Mouse (Mus musculus) MEL (cell line): ENCODE results near the gene Entpd8. TPM values are rescaled to one million over a fixed set of nuclear protein-coding genes. Genes with fewer than 3 reads are reported as not detected.

Experiments
- DNase-seq: peaks from one replicate; pipeline ENCODE4 v3.0.0; 2011; ENCODE audit warnings: low read depth, low spot score
- H3K27ac ChIP-seq: 2 replicates; pipeline ENCODE4 v1.5.1; 2012; ENCODE audit warnings: low read depth, mild to moderate bottlenecking, control low read depth, low read length, moderate library complexity; ENCODE audit not compliant: control insufficient read depth
- H3K27me3 ChIP-seq, 2 experiments: fragments of 150-350 bp in 1 of 2; sonication (generic) in 1 of 2; 2 replicates each; pipeline ENCODE4 v1.6.1; 2012; ENCODE audit warnings: low read length in 2 of 2, mild to moderate bottlenecking in 2 of 2, improper control_type of control experiment in 1 of 2, moderate library complexity in 1 of 2; ENCODE audit not compliant: insufficient read depth in 2 of 2, control insufficient read depth in 1 of 2
- H3K36me3 ChIP-seq, 2 experiments: 2 replicates each; pipeline ENCODE4 v1.6.1; 2012 to 2014; ENCODE audit warnings: low read length in 2 of 2, improper control_type of control experiment in 1 of 2, inconsistent platforms in 1 of 2, mild to moderate bottlenecking in 1 of 2; ENCODE audit not compliant: insufficient read depth in 2 of 2, control insufficient read depth in 1 of 2
- H3K4me1 ChIP-seq, 2 experiments: fragments of 150-350 bp in 1 of 2; sonication (generic) in 1 of 2; 2 replicates each; pipeline ENCODE4 v1.6.1; 2012; ENCODE audit warnings: low read length in 2 of 2, improper control_type of control experiment in 1 of 2, mild to moderate bottlenecking in 1 of 2; ENCODE audit not compliant: insufficient read depth in 2 of 2, control insufficient read depth in 1 of 2
- H3K4me3 ChIP-seq, 2 experiments: fragments of 150-350 bp in 1 of 2; sonication (generic) in 1 of 2; 2 replicates each; pipeline ENCODE4 v1.5.1; 2012; ENCODE audit warnings: low read depth in 2 of 2, low read length in 2 of 2, mild to moderate bottlenecking in 2 of 2, moderate library complexity in 2 of 2, control low read depth in 1 of 2, improper control_type of control experiment in 1 of 2; ENCODE audit not compliant: control insufficient read depth in 1 of 2, insufficient read depth in 1 of 2
- H3K79me2 ChIP-seq: 2 replicates; pipeline ENCODE4 v1.6.1; 2012; ENCODE audit warnings: mild to moderate bottlenecking, low read length, moderate library complexity; ENCODE audit not compliant: control insufficient read depth, poor library complexity, insufficient read depth
- H3K9ac ChIP-seq: 2 replicates; pipeline ENCODE4 v1.6.1; 2012; ENCODE audit warnings: low read depth, mild to moderate bottlenecking, control low read depth, low read length, moderate library complexity; ENCODE audit not compliant: control insufficient read depth, poor library complexity, severe bottlenecking
- H3K9me3 ChIP-seq: fragments of 150-350 bp; sonication (generic); replicated peaks from 2 replicates; pipeline ENCODE4 v1.6.1; 2012; ENCODE audit warnings: mild to moderate bottlenecking, low read length, improper control_type of control experiment, moderate library complexity; ENCODE audit not compliant: insufficient read depth
- E2F4 ChIP-seq: IDR thresholded peaks from 2 replicates; pipeline ENCODE4 v1.6.1; 2011; ENCODE audit warnings: low read depth, low read length, improper control_type of control experiment, borderline replicate concordance
- ELF1 ChIP-seq: IDR thresholded peaks from 2 replicates; pipeline ENCODE4 v1.6.1; 2014; ENCODE audit warnings: low read depth, mild to moderate bottlenecking, inconsistent platforms, low read length, improper control_type of control experiment, moderate library complexity
- EP300 ChIP-seq, 2 experiments: IDR thresholded peaks; 2 replicates each; pipeline ENCODE4 v1.6.1; 2011; ENCODE audit warnings: improper control_type of control experiment in 2 of 2, low read length in 2 of 2, low read depth in 1 of 2, mild to moderate bottlenecking in 1 of 2
- ETS1 ChIP-seq: IDR thresholded peaks from 2 replicates; pipeline ENCODE4 v1.6.1; 2012; ENCODE audit warnings: low read depth, mild to moderate bottlenecking, inconsistent platforms, low read length, improper control_type of control experiment, moderate library complexity
- GABPA ChIP-seq: IDR thresholded peaks from 2 replicates; pipeline ENCODE4 v1.6.1; 2012; ENCODE audit warnings: low read depth, mild to moderate bottlenecking, inconsistent platforms, low read length, improper control_type of control experiment, moderate library complexity
- HCFC1 ChIP-seq: IDR thresholded peaks from 2 replicates; pipeline ENCODE4 v1.6.1; 2012; ENCODE audit warnings: low read depth, mild to moderate bottlenecking, inconsistent platforms, low read length, improper control_type of control experiment, moderate library complexity
- JUND ChIP-seq: IDR thresholded peaks from 2 replicates; pipeline ENCODE4 v1.6.1; 2011; ENCODE audit warnings: low read depth, mild to moderate bottlenecking, improper control_type of control experiment, low read length
- KAT2A ChIP-seq: conservative IDR thresholded peaks from 2 replicates; pipeline ENCODE4 v1.6.1; 2012; ENCODE audit warnings: low read depth, low read length, improper control_type of control experiment, inconsistent platforms
- MAFK ChIP-seq: IDR thresholded peaks from 2 replicates; pipeline ENCODE4 v1.6.1; 2011; ENCODE audit warnings: low read depth, mild to moderate bottlenecking, low read length, improper control_type of control experiment, borderline replicate concordance
- MAX ChIP-seq: IDR thresholded peaks from 2 replicates; pipeline ENCODE4 v1.6.1; 2011; ENCODE audit warnings: low read length, improper control_type of control experiment
- MEF2A ChIP-seq: IDR thresholded peaks from 2 replicates; pipeline ENCODE4 v1.6.1; 2014; ENCODE audit warnings: low read depth, mild to moderate bottlenecking, inconsistent platforms, low read length, improper control_type of control experiment; ENCODE audit not compliant: poor library complexity, insufficient replicate concordance, severe bottlenecking; ENCODE audit errors: extremely low read depth
- MXI1 ChIP-seq: IDR thresholded peaks from 2 replicates; pipeline ENCODE4 v1.6.1; 2011; ENCODE audit warnings: mild to moderate bottlenecking, low read depth, low read length, improper control_type of control experiment
- MYB ChIP-seq: IDR thresholded peaks from 2 replicates; pipeline ENCODE4 v1.6.1; 2011; ENCODE audit warnings: mild to moderate bottlenecking, low read depth, low read length, improper control_type of control experiment
- MYC ChIP-seq: IDR thresholded peaks from 2 replicates; pipeline ENCODE4 v1.6.1; 2011; ENCODE audit warnings: low read depth, mild to moderate bottlenecking, low read length, improper control_type of control experiment, moderate library complexity
- NRF1 ChIP-seq: IDR thresholded peaks from 2 replicates; pipeline ENCODE4 v1.6.1; 2014; ENCODE audit warnings: low read depth, mild to moderate bottlenecking, inconsistent platforms, low read length, improper control_type of control experiment, moderate library complexity; ENCODE audit not compliant: poor library complexity, insufficient read depth, severe bottlenecking
- POLR2AphosphoS2 ChIP-seq: IDR thresholded peaks from 2 replicates; pipeline ENCODE4 v1.6.1; 2011; ENCODE audit warnings: low read length, improper control_type of control experiment
- POLR2AphosphoS5 ChIP-seq: IDR thresholded peaks from 2 replicates; pipeline ENCODE4 v1.6.1; 2012; ENCODE audit warnings: low read depth, borderline replicate concordance, mild to moderate bottlenecking, inconsistent platforms, low read length, moderate library complexity, mixed read lengths
- RAD21 ChIP-seq: IDR thresholded peaks from 2 replicates; pipeline ENCODE4 v1.6.1; 2011; ENCODE audit warnings: mild to moderate bottlenecking, low read depth, low read length, improper control_type of control experiment
- SIN3A ChIP-seq: IDR thresholded peaks from 2 replicates; pipeline ENCODE4 v1.6.1; 2012; ENCODE audit warnings: low read length, improper control_type of control experiment, inconsistent platforms
- TAL1 ChIP-seq: IDR thresholded peaks from 2 replicates; pipeline ENCODE4 v1.6.1; 2012; ENCODE audit warnings: mild to moderate bottlenecking, inconsistent platforms, low read length, moderate library complexity, mixed read lengths
- TBP ChIP-seq: IDR thresholded peaks from 2 replicates; pipeline ENCODE4 v1.8.0; 2011; ENCODE audit warnings: low read depth, low read length, improper control_type of control experiment
- TCF12 ChIP-seq: IDR thresholded peaks from 2 replicates; pipeline ENCODE4 v1.6.1; 2014; ENCODE audit warnings: low read depth, mild to moderate bottlenecking, inconsistent platforms, low read length, improper control_type of control experiment, moderate library complexity
- USF1 ChIP-seq: IDR thresholded peaks from 2 replicates; pipeline ENCODE4 v1.6.1; 2014; ENCODE audit warnings: low read depth, mild to moderate bottlenecking, inconsistent platforms, low read length, improper control_type of control experiment, moderate library complexity
- ZC3H11A ChIP-seq: IDR thresholded peaks from 2 replicates; pipeline ENCODE4 v1.6.1; 2012; ENCODE audit warnings: low read depth, mild to moderate bottlenecking, inconsistent platforms, low read length, improper control_type of control experiment
- ZKSCAN1 ChIP-seq: IDR thresholded peaks from 2 replicates; pipeline ENCODE4 v1.6.1; 2012; ENCODE audit warnings: low read depth, mild to moderate bottlenecking, inconsistent platforms, low read length, improper control_type of control experiment, moderate library complexity
- ZMIZ1 ChIP-seq: IDR thresholded peaks from 2 replicates; pipeline ENCODE4 v1.6.1; 2012; ENCODE audit warnings: low read depth, mild to moderate bottlenecking, inconsistent platforms, low read length, improper control_type of control experiment, moderate library complexity
- ZNF384 ChIP-seq: IDR thresholded peaks from 2 replicates; pipeline ENCODE4 v1.6.1; 2012; ENCODE audit warnings: low read depth, mild to moderate bottlenecking, inconsistent platforms, low read length, improper control_type of control experiment
- polyA plus RNA-seq, 2 experiments: library from polyadenylated mRNA; stranded (reverse) in 1 of 2; unstranded in 1 of 2; fragments of >175 nt in 1 of 2; fragments of >200 nt in 1 of 2; gene quantifications; 2 replicates each; pipeline versions ENCODE4 v1.2.1 to v1.2.4; 2012; ENCODE audit warnings: low replicate concordance in 2 of 2, low read depth in 1 of 2; ENCODE audit not compliant: insufficient read length in 2 of 2, insufficient read depth in 1 of 2, missing spikeins in 1 of 2
- total RNA-seq: library from RNA; depleted of rRNA; stranded (reverse); fragments of 300-350 nt; gene quantifications from 2 replicates; pipeline ENCODE4 v1.2.3, GENCODE M21; 2012

The Entpd8 gene
- total and polyA plus RNA-seq, 3 experiments: not detected

DNA sequence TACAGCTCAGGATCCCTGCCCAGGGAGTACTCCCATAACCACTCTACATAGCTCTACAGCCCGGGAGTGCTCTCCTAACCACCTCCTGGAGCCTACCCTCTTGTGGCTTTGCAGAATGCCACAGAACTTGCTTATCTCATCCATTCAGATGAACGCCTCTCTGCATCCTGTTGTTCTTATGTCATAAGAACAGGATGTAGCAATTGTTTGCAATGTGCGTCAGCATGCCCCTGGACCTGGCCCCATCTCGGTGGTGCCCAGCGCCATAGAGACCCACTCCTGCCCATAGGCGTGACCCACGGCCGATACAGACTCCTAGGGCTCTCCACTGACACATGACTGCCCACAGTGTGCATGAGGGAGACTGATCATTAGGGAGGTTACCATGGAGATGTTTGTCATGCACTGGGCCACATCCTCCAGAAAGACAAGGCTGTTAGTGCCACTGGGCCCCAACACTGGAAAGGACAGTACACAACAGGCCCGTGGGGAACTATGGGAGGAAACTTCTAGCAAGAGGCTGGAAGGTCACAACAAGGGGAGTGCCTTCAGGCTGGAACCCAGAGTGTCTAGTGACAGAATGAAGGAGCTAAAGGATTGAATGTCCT is 31.2 kb downstream of the Entpd8 start (continued):
- TF ChIP-seq KAT2A (no peak; the same call in 1 of the 2 replicates), TAL1 (peak; percentile 98), TBP (peak; percentile 80)
- TF ChIP-seq, all 39 proteins: peak for 16

DNA sequence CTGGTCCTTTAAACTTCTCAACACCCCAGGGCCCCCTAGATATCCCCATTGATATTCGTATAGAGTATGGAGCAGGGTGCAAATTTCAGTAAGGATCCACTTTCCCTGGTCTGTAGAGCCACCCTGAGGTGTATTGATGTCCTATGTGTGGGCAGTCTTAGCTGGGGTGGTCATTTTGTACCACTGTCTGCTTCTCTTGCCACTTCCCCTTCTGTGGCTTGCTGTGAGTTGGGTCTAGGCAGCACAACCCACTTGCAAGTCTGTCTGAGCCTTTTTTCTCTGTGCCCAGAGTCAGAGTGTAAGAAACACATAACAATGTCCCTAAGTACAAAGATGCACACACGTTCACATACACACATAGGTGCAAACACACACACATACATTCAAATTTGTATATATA is 34.2 kb downstream of the Entpd8 start:
- H3K4me1 ChIP-seq: peaks cover 22 to 39% of the 10 kb centered on the region in 2 experiments
- DNase-seq: no peak
- H3K9me3 ChIP-seq: no peaks in the 10 kb centered on the region
- peaks cover 0 to 29% of the 10 kb centered on the region in 2 experiments; a peak in 2 of 4 replicates for H3K36me3 ChIP-seq
- no peaks in the 10 kb centered on the region; the same call in 1 of the 2 replicates for H3K79me2 ChIP-seq
- no peak overlapping the region for H3K27ac ChIP-seq
- TF ChIP-seq POLR2AphosphoS5 (no peak), ZNF384 (no peak), POLR2AphosphoS2 (no peak)
- no peak overlapping the region for H3K9ac ChIP-seq
- H3K4me3 ChIP-seq: no peak overlapping the region
- no peaks in the 10 kb centered on the region for H3K27me3 ChIP-seq

DNA sequence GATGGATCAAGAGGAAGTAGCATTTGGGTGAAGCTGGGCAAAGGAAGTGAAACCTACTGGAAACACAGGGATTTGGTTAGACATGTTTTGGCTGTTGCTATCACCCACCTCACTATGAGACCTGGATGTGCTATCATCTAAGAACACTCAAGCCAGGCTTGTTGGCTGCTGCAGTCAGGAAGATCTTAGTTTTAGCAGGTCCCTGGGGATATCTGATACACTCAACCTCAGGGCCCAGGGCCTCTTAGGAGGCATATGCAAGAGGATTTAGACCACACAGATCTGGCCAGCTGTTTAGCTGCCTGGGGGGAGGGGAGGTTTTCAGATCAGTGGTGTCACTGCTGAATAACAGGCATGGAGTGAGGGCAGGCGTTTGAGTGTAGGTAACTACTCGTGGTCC is 35.3 kb downstream of the Entpd8 start:
- H3K27me3 ChIP-seq: no peaks in the 10 kb centered on the region
- H3K4me3 ChIP-seq: no peak overlapping the region
- H3K9ac ChIP-seq: no peak overlapping the region
- no peaks in the 10 kb centered on the region; the same call in 1 of the 2 replicates for H3K79me2 ChIP-seq
- H3K36me3 ChIP-seq: peaks cover 0 to 22% of the 10 kb centered on the region in 2 experiments; a peak in 2 of 4 replicates
- H3K4me1 ChIP-seq: peaks cover 20 to 30% of the 10 kb centered on the region in 2 experiments
- peak; percentile 80 for DNase-seq
- H3K9me3 ChIP-seq: no peaks in the 10 kb centered on the region
- H3K27ac ChIP-seq: peak overlapping the region; percentile 42
- TF ChIP-seq MAFK: no peak
- no peak for TF ChIP-seq ZMIZ1
- peak; percentile 88 for TF ChIP-seq TAL1
- TF ChIP-seq TBP: no peak
- no peak for TF ChIP-seq GABPA
- TF ChIP-seq ZKSCAN1: no peak
- no peak for TF ChIP-seq MXI1
- no peak for TF ChIP-seq USF1
- TF ChIP-seq E2F4: no peak
- TF ChIP-seq MYC: no peak
- TF ChIP-seq ETS1: peak; percentile 82
- TF ChIP-seq HCFC1: no peak
- TF ChIP-seq ZNF384: no peak
- TF ChIP-seq POLR2AphosphoS2: no peak
- TF ChIP-seq ELF1: no peak
- peak; percentile 35 for TF ChIP-seq SIN3A
- TF ChIP-seq MAX: no peak; the same call in 1 of the 2 replicates
- no peak for TF ChIP-seq JUND
- TF ChIP-seq MEF2A: no peak
- TF ChIP-seq MYB: no peak
- TF ChIP-seq TCF12: peak; percentile 90
- no peak for TF ChIP-seq NRF1
- no peak for TF ChIP-seq POLR2AphosphoS5
- peak; percentile 69 to 88 for TF ChIP-seq EP300 (IDR thresholded peaks at IDR 0.05; ENCODE audit: low read depth in 1 of 2, low read length in 2 of 2)
- no peak for TF ChIP-seq RAD21
- TF ChIP-seq ZC3H11A: no peak
